Mouse (Mus musculus) heart, embryonic 15.5 days (tissue): ENCODE measurements around the gene Irf4. TPM values are rescaled to one million over a fixed set of nuclear protein-coding genes. Genes with fewer than 3 reads are reported as not detected.
A peak's percentile ranks its signal among the peaks of the same experiment; 100 is the strongest.

Experiments used
- ATAC-seq: fragments of 200-750 bp; cut with Nextera tagmentation; replicated peaks from 2 replicates; pipeline ENCODE4 v1.8.0; 2017; ENCODE audit warnings: low read depth, moderate TSS enrichment; ENCODE audit not compliant: insufficient number of reproducible peaks, insufficient read depth, low FRiP score
- H3K27ac ChIP-seq: fragments of 300-500 bp; sonication (generic); 2 replicates; pipeline ENCODE4 v1.5.1; 2015; ENCODE audit warnings: mild to moderate bottlenecking, inconsistent platforms
- H3K27me3 ChIP-seq: fragments of 300-500 bp; sonication (generic); 2 replicates; pipeline ENCODE4 v1.6.1; 2015; ENCODE audit warnings: inconsistent platforms
- H3K36me3 ChIP-seq: fragments of 300-500 bp; sonication (generic); 2 replicates; pipeline ENCODE4 v1.6.1; 2015; ENCODE audit warnings: mild to moderate bottlenecking, inconsistent platforms
- H3K4me1 ChIP-seq: fragments of 300-500 bp; sonication (generic); replicated peaks from 2 replicates; pipeline ENCODE4 v1.6.1; 2015; ENCODE audit warnings: inconsistent platforms
- H3K4me2 ChIP-seq: fragments of 300-500 bp; sonication (generic); 2 replicates; pipeline ENCODE4 v1.6.1; 2015; ENCODE audit warnings: inconsistent platforms, mild to moderate bottlenecking, moderate library complexity
- H3K4me3 ChIP-seq: fragments of 300-500 bp; sonication (generic); 2 replicates; pipeline ENCODE4 v1.5.1; 2015; ENCODE audit warnings: mild to moderate bottlenecking, inconsistent platforms
- H3K9ac ChIP-seq: fragments of 300-500 bp; sonication (generic); 2 replicates; pipeline ENCODE4 v1.6.1; 2015; ENCODE audit warnings: mild to moderate bottlenecking, inconsistent platforms
- H3K9me3 ChIP-seq: fragments of 300-500 bp; sonication (generic); replicated peaks from 2 replicates; pipeline ENCODE4 v1.6.1; 2016; ENCODE audit warnings: inconsistent platforms
- WGBS: fragments of 180-500 bp; shearing (Covaris S2); methylation state at CpG from one replicate; pipeline ENCODE4 v1.1.7; 2015; ENCODE audit warnings: mixed read lengths; 5-methylcytosine and 5-hydroxymethylcytosine counted together
- polyA plus RNA-seq: library from polyadenylated mRNA; unstranded; fragments of >200 nt; fragmentation: Nextera tagmentation; extraction: Ambion mirVana; gene quantifications from 2 replicates; pipeline ENCODE4 v1.2.1, GENCODE M21; 2015

The Irf4 gene
- polyA plus RNA-seq, 1 experiment from 2014 or later = 0.08 TPM

DNA sequence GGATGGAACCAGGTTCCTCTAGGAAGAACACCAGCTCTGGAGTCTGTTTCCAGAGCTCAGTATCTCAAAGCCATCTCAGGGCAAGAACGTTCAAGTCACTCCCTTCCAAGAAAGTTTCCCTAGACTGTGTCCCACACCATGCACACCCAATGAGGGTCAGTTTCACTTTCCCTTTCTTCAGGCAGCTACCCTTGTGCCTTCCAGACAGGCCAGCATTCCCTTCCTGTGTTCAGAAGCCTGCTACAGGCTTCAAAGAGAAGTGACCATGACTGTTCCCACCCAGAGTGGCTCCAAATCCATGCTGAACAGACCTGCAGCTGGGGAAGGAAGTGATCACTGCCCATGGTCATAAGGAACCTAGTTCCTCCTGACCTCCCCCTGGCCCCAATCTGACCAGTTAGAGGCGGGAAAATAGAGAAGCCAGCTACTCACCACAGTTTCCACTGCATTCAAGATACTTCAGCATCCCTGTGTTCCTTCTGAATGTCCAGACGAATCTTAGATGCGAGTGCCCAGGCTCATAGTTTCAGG, 10.7 kb upstream of the Irf4 start:
- WGBS = 75% methylated on average over 4 of the region's 4 CpGs
- no peak overlapping the region for H3K27ac ChIP-seq
- H3K9me3 ChIP-seq = no peaks in the 10 kb centered on the region
- no peak overlapping the region for H3K9ac ChIP-seq
- no peaks in the 10 kb centered on the region for H3K36me3 ChIP-seq
- no peak overlapping the region for H3K4me3 ChIP-seq
- no peak overlapping the region for H3K4me2 ChIP-seq
- H3K27me3 ChIP-seq = no peaks in the 10 kb centered on the region
- H3K4me1 ChIP-seq = no peaks in the 10 kb centered on the region
- no peak for ATAC-seq

DNA sequence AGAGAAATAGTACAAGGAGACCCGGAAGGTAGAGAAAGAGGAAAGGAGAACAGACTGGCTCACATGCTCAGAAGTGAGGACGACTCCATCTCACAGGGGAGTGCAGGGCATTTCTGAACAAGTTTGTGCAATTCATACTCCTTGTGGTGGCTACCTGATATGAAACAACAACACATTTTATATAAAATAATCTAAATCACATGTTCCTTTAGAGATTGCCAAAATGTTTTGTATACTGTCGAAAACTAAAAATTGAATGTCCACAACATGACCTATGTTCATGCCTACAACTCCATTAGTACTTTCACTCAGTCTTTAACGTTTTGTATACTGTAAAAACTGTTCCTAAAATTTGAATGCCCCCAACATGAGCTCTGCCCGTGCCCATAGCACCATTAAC, 7.9 kb upstream of the Irf4 start:
- 64% methylated on average over 5 of the region's 5 CpGs for WGBS
- 0 out of 2 replicates have a peak, but pooled peaks cover 3% of the 10 kb centered on the region for H3K27me3 ChIP-seq
- H3K36me3 ChIP-seq = no peaks in the 10 kb centered on the region
- no peak overlapping the region for H3K9ac ChIP-seq
- no peak overlapping the region for H3K4me2 ChIP-seq
- no peaks in the 10 kb centered on the region for H3K4me1 ChIP-seq
- no peak overlapping the region for H3K4me3 ChIP-seq
- no peak for ATAC-seq
- H3K27ac ChIP-seq = no peak overlapping the region
- H3K9me3 ChIP-seq = no peaks in the 10 kb centered on the region

GRCm38 (mm10) chr13:30742411-30742970, 6.5 kb upstream of the Irf4 start:
- WGBS = 62% methylated on average over 6 of the region's 6 CpGs
- Histone ChIP-seq H3K9me3 (no peaks in the 10 kb centered on the region), H3K36me3 (no peaks in the 10 kb centered on the region), H3K4me3 (no peak overlapping the region), H3K9ac (no peak overlapping the region), H3K27me3 (peaks cover 12% of the 10 kb centered on the region), H3K4me2 (no peak overlapping the region), H3K27ac (no peak overlapping the region), H3K4me1 (no peaks in the 10 kb centered on the region)
- ATAC-seq = no peak

DNA sequence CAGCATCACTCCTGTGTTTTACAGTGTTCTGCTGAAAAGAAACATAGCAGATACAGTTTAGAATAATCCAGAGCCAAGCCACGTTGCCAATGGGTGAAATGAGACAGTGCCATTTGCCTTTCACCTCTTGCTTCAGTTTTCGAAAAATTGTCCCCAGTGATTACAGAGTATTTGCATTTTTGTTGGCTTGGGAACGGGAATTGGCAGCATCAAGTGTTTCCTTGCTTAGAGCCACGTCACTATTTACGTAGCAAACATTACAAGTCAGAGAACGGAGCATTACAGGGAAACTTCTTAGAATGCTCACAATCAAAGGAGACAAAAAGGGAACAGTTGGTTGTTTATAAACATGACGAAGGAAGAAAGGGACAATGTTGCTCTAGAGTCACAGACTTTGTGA, 3.9 kb upstream of the Irf4 start:
- ATAC-seq = no peak

GRCm38 (mm10) chr13:30747068-30747467, 2.0 kb upstream of the Irf4 start:
- no peak overlapping the region for H3K4me3 ChIP-seq
- peaks cover 20% of the 10 kb centered on the region for H3K4me1 ChIP-seq
- WGBS = 75% methylated on average over 5 of the region's 5 CpGs
- peaks cover 55% of the 10 kb centered on the region for H3K27me3 ChIP-seq
- H3K36me3 ChIP-seq = no peaks in the 10 kb centered on the region
- no peaks in the 10 kb centered on the region for H3K9me3 ChIP-seq
- no peak overlapping the region for H3K27ac ChIP-seq
- ATAC-seq = no peak
- H3K4me2 ChIP-seq = no peak overlapping the region
- H3K9ac ChIP-seq = no peak overlapping the region

More for the DNA sequence above, 3.9 kb upstream of the Irf4 start:
- Histone ChIP-seq H3K27ac (no peak overlapping the region), H3K9ac (no peak overlapping the region), H3K27me3 (peaks cover 36% of the 10 kb centered on the region), H3K36me3 (no peaks in the 10 kb centered on the region), H3K4me2 (no peak overlapping the region), H3K4me3 (no peak overlapping the region), H3K9me3 (no peaks in the 10 kb centered on the region), H3K4me1 (peaks cover 13% of the 10 kb centered on the region)
- 69% methylated on average over 7 of the region's 7 CpGs for WGBS

DNA sequence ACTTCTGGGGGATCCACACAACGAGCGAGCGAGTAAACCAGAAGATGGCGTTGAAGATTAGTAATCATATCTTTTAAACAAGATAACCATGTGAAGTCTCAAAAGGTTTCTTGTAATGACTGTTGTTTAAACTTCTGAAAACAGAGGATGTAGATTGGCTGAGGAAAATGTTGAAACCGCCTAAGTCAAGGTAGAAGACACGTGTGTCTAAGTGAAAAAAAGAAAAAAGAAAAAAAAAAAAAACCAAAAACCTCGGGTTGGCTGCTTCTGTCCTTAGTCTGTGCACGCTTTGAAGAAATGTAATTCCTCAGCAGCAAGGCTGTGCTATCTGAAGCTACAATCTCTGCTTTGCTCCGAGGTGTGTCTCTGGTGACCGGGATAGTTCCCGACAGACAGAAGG, 1.5 kb upstream of the Irf4 start:
- Histone ChIP-seq H3K9me3 (no peaks in the 10 kb centered on the region), H3K4me2 (no peak overlapping the region), H3K4me3 (no peak overlapping the region), H3K9ac (no peak overlapping the region), H3K27me3 (peaks cover 58% of the 10 kb centered on the region), H3K4me1 (peaks cover 20% of the 10 kb centered on the region), H3K27ac (no peak overlapping the region), H3K36me3 (no peaks in the 10 kb centered on the region)
- ATAC-seq = no peak
- 56% methylated on average over 11 of the region's 11 CpGs for WGBS

DNA sequence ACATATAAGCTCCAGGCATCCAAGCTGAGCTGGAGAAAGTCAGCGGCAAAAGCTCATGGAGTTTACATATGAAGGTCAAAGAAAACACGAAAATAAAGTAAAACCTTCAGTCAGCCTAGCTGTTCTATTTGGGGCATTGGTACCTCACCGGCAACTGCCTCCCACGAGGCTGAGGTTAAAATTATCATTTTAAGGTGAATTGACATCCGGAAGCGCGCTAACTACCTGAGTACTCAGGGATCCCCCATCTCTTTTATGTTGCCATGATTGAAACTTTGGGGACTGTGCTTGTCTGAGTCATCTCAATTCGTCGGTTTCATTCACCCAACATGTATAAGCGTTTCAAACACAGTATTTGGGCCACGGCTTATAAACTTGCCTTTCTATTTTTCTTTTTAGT, 705 bp upstream of the Irf4 start:
- Histone ChIP-seq H3K4me3 (no peak overlapping the region), H3K36me3 (no peaks in the 10 kb centered on the region)

GRCm38 (mm10) chr13:30749557-30750141, 623 bp downstream of the Irf4 start:
- peaks cover 62% of the 10 kb centered on the region for H3K27me3 ChIP-seq
- peak overlapping the region; percentile 46 for H3K4me3 ChIP-seq
- peak overlapping the region; percentile 74 for H3K4me2 ChIP-seq
- 0 out of 2 replicates have a peak, but pooled peaks have one; percentile 44 for ATAC-seq
- H3K4me1 ChIP-seq = peaks cover 20% of the 10 kb centered on the region
- H3K9ac ChIP-seq = no peak overlapping the region
- H3K36me3 ChIP-seq = no peaks in the 10 kb centered on the region
- no peaks in the 10 kb centered on the region for H3K9me3 ChIP-seq
- H3K27ac ChIP-seq = no peak overlapping the region
- 7% methylated on average over 11 of the region's 11 CpGs for WGBS

More for the DNA sequence above, 705 bp upstream of the Irf4 start:
- ATAC-seq = no peak
- no peak overlapping the region for H3K27ac ChIP-seq
- no peaks in the 10 kb centered on the region for H3K9me3 ChIP-seq
- no peak overlapping the region for H3K9ac ChIP-seq
- peaks cover 62% of the 10 kb centered on the region for H3K27me3 ChIP-seq
- H3K4me1 ChIP-seq = peaks cover 20% of the 10 kb centered on the region
- H3K4me2 ChIP-seq = peak overlapping the region; percentile 74; the same call in 1 of the 2 replicates
- WGBS = 55% methylated on average over 11 of the region's 11 CpGs

GRCm38 (mm10) chr13:30750461-30751303, 1.7 kb downstream of the Irf4 start:
- peaks cover 20% of the 10 kb centered on the region for H3K4me1 ChIP-seq
- no peak overlapping the region for H3K27ac ChIP-seq
- WGBS = 4% methylated on average over 33 of the region's 33 CpGs
- H3K36me3 ChIP-seq = no peaks in the 10 kb centered on the region
- no peak overlapping the region for H3K9ac ChIP-seq
- peaks cover 62% of the 10 kb centered on the region for H3K27me3 ChIP-seq
- peak overlapping the region; percentile 46 for H3K4me3 ChIP-seq
- peak overlapping the region; percentile 74 for H3K4me2 ChIP-seq
- no peak for ATAC-seq
- H3K9me3 ChIP-seq = no peaks in the 10 kb centered on the region

GRCm38 (mm10) chr13:30751304-30751580, 2.2 kb downstream of the Irf4 start:
- Histone ChIP-seq H3K4me1 (peaks cover 20% of the 10 kb centered on the region), H3K27me3 (peaks cover 62% of the 10 kb centered on the region), H3K4me3 (no peak overlapping the region), H3K9me3 (no peaks in the 10 kb centered on the region), H3K27ac (no peak overlapping the region), H3K9ac (no peak overlapping the region), H3K4me2 (no peak overlapping the region), H3K36me3 (no peaks in the 10 kb centered on the region)
- WGBS = 47% methylated on average over 6 of the region's 6 CpGs
- ATAC-seq = no peak

DNA sequence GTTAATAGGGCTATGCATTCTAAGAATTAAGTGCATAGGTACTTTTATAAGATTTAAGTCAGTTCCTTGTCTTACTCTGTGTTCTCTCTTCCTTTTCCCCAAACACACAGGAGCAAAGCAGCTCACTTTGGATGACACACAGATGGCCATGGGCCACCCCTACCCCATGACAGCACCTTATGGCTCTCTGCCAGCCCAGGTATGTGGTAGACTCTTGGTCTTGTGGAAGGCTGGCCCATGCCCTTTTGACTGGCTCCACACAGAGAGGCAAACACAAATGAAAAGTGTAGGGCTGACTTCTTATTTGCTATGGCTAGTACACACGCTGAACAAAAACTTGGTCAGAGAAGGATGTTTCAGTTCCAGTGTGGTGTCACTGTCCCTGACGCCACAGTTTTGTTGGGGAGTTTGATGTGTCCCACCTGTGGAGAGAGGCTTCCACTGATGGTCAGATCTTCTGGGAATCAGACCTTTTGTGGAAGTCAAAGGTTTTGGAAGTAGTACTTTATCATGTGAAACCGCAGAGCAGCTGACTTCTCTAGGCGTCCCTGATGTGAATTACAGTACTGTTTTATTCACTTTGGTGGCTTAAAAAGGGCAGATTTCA, 3.7 kb downstream of the Irf4 start:
- peaks cover 20% of the 10 kb centered on the region for H3K4me1 ChIP-seq
- no peaks in the 10 kb centered on the region for H3K36me3 ChIP-seq
- no peak overlapping the region for H3K4me2 ChIP-seq
- no peaks in the 10 kb centered on the region for H3K9me3 ChIP-seq
- ATAC-seq = no peak
- H3K4me3 ChIP-seq = no peak overlapping the region
- H3K27ac ChIP-seq = no peak overlapping the region
- H3K27me3 ChIP-seq = peaks cover 59% of the 10 kb centered on the region
- WGBS = 67% methylated on average over 4 of the region's 4 CpGs
- H3K9ac ChIP-seq = no peak overlapping the region
